Mouse (Mus musculus) heart, postnatal 0 days (tissue): ENCODE data around the gene Arpp21.

Source experiments
- CTCF ChIP-seq: IDR thresholded peaks from 2 replicates; pipeline ENCODE4 v1.5.1; 2016; ENCODE audit warnings: antibody characterized with exemption, control low read depth, low read depth
- EP300 ChIP-seq: IDR thresholded peaks from 2 replicates; pipeline ENCODE4 v1.6.1; 2016; ENCODE audit warnings: antibody characterized with exemption, low read depth

GRCm38 (mm10) chr9:112228470-112228869 lies 7.3 kb downstream of the Arpp21 start:
- TF ChIP-seq EP300, result no peak
- no peak for TF ChIP-seq CTCF
